Mouse (Mus musculus): ENCODE results near the gene Mob1a. TPM values are rescaled to one million over a fixed set of nuclear protein-coding genes. Genes with fewer than 3 reads are reported as not detected.

The Mob1a gene
- polyA plus RNA-seq, 1 experiment: 30.8 TPM

DNA sequence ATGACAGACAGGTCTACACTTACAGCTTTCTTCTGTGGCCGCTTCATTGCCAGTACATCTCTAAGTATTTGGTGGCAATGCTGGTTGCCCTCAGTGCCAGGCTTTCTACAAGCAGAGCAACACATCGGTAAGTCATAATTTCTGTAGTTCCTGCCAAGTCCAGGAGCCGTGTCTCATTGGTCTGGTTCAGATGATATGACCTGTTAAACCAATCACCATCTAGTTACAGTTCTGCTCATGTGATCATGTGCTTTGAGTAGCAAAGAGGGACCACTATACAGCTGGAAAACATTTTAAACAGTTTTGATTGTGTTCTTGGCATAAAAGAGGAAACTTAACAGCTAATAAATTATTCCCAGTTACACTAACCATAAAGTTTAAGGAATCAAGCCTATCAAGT lies 22.1 kb downstream of the Mob1a start:
- Histone ChIP-seq H3K79me2 (ENCODE audit: control insufficient read depth, insufficient read depth) (peaks cover 22% of the 10 kb centered on the region), H3K27me3 (ENCODE audit: control insufficient read depth, insufficient read depth, insufficient read length) (no peaks in the 10 kb centered on the region)
- TF ChIP-seq MAX (IDR thresholded peaks at IDR 0.05): no peak
- TF ChIP-seq FOSL1 (IDR thresholded peaks at IDR 0.05; ENCODE audit: insufficient read depth, low read length, poor library complexity, severe bottlenecking): no peak
- TF ChIP-seq MYOG (IDR thresholded peaks at IDR 0.05; ENCODE audit: control insufficient read depth, extremely low read depth, insufficient read length): no peak
- no peak for TF ChIP-seq CEBPB (IDR thresholded peaks at IDR 0.05; ENCODE audit: low read depth)
- no peak for TF ChIP-seq CTCF (IDR thresholded peaks at IDR 0.05; ENCODE audit: control insufficient read depth, insufficient read depth, insufficient read length)
- no peak for TF ChIP-seq MYOD1 (IDR thresholded peaks at IDR 0.05; ENCODE audit: control insufficient read depth, insufficient read length, low read depth)
- no peak for TF ChIP-seq USF1 (IDR thresholded peaks at IDR 0.05; ENCODE audit: low read depth)

DNA sequence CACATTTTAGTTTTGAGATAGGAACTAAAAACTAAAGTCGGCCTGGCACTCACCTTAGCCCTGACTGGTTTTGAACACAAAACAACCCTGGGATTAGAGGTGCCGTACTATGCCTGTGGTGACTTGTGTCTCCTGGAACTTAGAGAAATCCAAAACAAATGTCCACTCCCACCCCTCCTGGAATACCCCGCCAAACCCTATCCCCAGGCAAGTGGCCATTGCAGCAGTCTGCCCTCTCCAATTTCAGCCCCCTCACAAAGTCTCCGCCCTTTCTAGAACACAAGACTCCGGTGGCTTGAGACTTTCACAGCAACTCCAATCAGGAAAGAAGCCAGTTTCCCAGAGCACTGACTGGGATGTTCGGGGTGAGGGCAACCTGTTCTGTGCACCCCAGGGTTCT lies 23.1 kb downstream of the Mob1a start, which contains the start of gene Bola3:
Bola3 (plus strand) TSS at position 275 of the 400 bp plus-strand sequence.
- Histone ChIP-seq H3K36me3 (ENCODE audit: control insufficient read depth, insufficient read depth) (peaks cover 15% of the 10 kb centered on the region), H3K27me3 (ENCODE audit: control insufficient read depth, insufficient read depth, insufficient read length) (no peaks in the 10 kb centered on the region), H3K79me2 (ENCODE audit: control insufficient read depth, insufficient read depth) (peaks cover 20% of the 10 kb centered on the region), H3K79me3 (ENCODE audit: low read depth) (peaks cover 2% of the 10 kb centered on the region), H3ac (ENCODE audit: control insufficient read depth, insufficient read length, low read depth) (peak within 1 kb of the TSS; percentile 93), H3K4me3 (ENCODE audit: insufficient read depth, poor library complexity, severe bottlenecking) (peak within 1 kb of the TSS; percentile 72)
- TF ChIP-seq FOSL1 (IDR thresholded peaks at IDR 0.05; ENCODE audit: insufficient read depth, low read length, poor library complexity, severe bottlenecking) (no peak), USF1 (IDR thresholded peaks at IDR 0.05; ENCODE audit: low read depth) (no peak), MYOD1 (IDR thresholded peaks at IDR 0.05; ENCODE audit: control insufficient read depth, insufficient read length, low read depth) (no peak), MYOG (IDR thresholded peaks at IDR 0.05; ENCODE audit: control insufficient read depth, extremely low read depth, insufficient read length) (no peak), MAX (IDR thresholded peaks at IDR 0.05) (no peak), CTCF (IDR thresholded peaks at IDR 0.05; ENCODE audit: control insufficient read depth, insufficient read depth, insufficient read length) (no peak), CEBPB (IDR thresholded peaks at IDR 0.05; ENCODE audit: low read depth) (no peak)

More for the DNA sequence above, 22.1 kb downstream of the Mob1a start:
- Histone ChIP-seq H3K4me3 (ENCODE audit: insufficient read depth, poor library complexity, severe bottlenecking) (no peak overlapping the region), H3K36me3 (ENCODE audit: control insufficient read depth, insufficient read depth) (peaks cover 12% of the 10 kb centered on the region), H3K79me3 (ENCODE audit: low read depth) (peaks cover 2% of the 10 kb centered on the region), H3ac (ENCODE audit: control insufficient read depth, insufficient read length, low read depth) (no peak overlapping the region)

DNA sequence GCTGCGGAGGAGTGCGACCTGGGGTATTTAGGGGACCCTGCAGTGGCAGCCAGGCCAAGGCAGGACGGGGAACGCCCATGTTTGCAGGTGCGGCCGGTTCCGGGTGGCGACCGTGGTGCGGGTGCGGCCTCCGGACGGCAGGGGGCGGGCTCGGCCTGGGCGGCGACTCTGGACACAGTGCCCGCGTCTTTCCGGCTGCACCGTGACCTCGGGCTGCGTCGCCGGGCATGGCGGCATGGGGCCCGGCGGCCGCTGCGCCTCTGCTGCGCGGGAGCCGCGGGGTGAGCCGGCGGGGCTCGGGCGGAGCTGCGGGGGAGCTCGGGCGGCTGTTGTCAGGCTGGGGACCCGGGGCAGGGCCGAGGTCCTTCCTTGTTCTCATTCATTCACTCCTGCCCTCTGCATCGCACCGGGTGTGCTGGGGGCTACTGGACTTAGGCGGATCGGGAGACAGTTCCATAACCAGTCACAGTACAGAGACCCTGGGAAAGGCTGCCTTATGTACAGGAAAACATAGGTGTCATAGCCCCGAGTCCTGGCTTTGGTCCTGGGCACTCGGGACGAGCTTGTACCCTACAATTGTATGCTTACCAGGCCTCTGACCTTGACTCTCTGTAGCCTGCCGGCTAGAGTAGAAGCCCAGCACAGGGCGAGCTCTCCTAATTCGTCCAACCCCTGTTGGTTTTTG lies 23.6 kb downstream of the Mob1a start:
- TF ChIP-seq FOSL1 (IDR thresholded peaks at IDR 0.05; ENCODE audit: insufficient read depth, low read length, poor library complexity, severe bottlenecking) (no peak), MYOD1 (IDR thresholded peaks at IDR 0.05; ENCODE audit: control insufficient read depth, insufficient read length, low read depth) (no peak), CTCF (IDR thresholded peaks at IDR 0.05; ENCODE audit: control insufficient read depth, insufficient read depth, insufficient read length) (peak; percentile 100), MAX (IDR thresholded peaks at IDR 0.05) (peak; percentile 77), MYOG (IDR thresholded peaks at IDR 0.05; ENCODE audit: control insufficient read depth, extremely low read depth, insufficient read length) (no peak), CEBPB (IDR thresholded peaks at IDR 0.05; ENCODE audit: low read depth) (no peak), USF1 (IDR thresholded peaks at IDR 0.05; ENCODE audit: low read depth) (no peak)
- peak overlapping the region; percentile 72 for H3K4me3 ChIP-seq (ENCODE audit: insufficient read depth, poor library complexity, severe bottlenecking)
- peaks cover 17% of the 10 kb centered on the region for H3K36me3 ChIP-seq (ENCODE audit: control insufficient read depth, insufficient read depth)
- peaks cover 20% of the 10 kb centered on the region for H3K79me2 ChIP-seq (ENCODE audit: control insufficient read depth, insufficient read depth)
- H3K79me3 ChIP-seq (ENCODE audit: low read depth): peaks cover 2% of the 10 kb centered on the region
- peak overlapping the region; percentile 93 for H3ac ChIP-seq (ENCODE audit: control insufficient read depth, insufficient read length, low read depth)
- no peaks in the 10 kb centered on the region for H3K27me3 ChIP-seq (ENCODE audit: control insufficient read depth, insufficient read depth, insufficient read length)

DNA sequence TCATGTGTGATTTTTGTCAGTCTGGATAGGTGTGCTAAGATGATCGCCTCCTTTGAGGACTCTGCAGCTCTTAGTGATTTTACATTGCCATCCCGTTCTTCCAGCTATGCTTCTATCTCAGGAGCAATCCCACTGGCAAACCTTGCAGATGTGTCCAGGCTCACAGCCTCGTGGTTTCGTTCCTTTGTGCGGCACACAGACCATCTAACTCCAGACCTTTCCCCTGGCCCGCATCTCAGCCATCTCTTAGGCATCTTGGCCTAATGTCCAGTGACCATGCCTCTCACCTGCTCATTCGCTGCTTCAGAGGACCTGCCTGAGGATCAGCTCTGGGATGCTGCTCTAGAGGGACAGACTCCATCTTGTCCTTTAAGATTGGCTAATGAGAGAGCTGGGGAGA lies 24.4 kb downstream of the Mob1a start:
- peak overlapping the region; percentile 72 for H3K4me3 ChIP-seq (ENCODE audit: insufficient read depth, poor library complexity, severe bottlenecking)
- TF ChIP-seq USF1 (IDR thresholded peaks at IDR 0.05; ENCODE audit: low read depth) (no peak), FOSL1 (IDR thresholded peaks at IDR 0.05; ENCODE audit: insufficient read depth, low read length, poor library complexity, severe bottlenecking) (no peak), CTCF (IDR thresholded peaks at IDR 0.05; ENCODE audit: control insufficient read depth, insufficient read depth, insufficient read length) (no peak), MYOG (IDR thresholded peaks at IDR 0.05; ENCODE audit: control insufficient read depth, extremely low read depth, insufficient read length) (no peak), MYOD1 (IDR thresholded peaks at IDR 0.05; ENCODE audit: control insufficient read depth, insufficient read length, low read depth) (no peak), CEBPB (IDR thresholded peaks at IDR 0.05; ENCODE audit: low read depth) (no peak), MAX (IDR thresholded peaks at IDR 0.05) (no peak)
- peaks cover 20% of the 10 kb centered on the region for H3K36me3 ChIP-seq (ENCODE audit: control insufficient read depth, insufficient read depth)
- H3ac ChIP-seq (ENCODE audit: control insufficient read depth, insufficient read length, low read depth): peak overlapping the region; percentile 93
- H3K79me2 ChIP-seq (ENCODE audit: control insufficient read depth, insufficient read depth): peaks cover 20% of the 10 kb centered on the region
- peaks cover 2% of the 10 kb centered on the region for H3K79me3 ChIP-seq (ENCODE audit: low read depth)
- H3K27me3 ChIP-seq (ENCODE audit: control insufficient read depth, insufficient read depth, insufficient read length): no peaks in the 10 kb centered on the region

DNA sequence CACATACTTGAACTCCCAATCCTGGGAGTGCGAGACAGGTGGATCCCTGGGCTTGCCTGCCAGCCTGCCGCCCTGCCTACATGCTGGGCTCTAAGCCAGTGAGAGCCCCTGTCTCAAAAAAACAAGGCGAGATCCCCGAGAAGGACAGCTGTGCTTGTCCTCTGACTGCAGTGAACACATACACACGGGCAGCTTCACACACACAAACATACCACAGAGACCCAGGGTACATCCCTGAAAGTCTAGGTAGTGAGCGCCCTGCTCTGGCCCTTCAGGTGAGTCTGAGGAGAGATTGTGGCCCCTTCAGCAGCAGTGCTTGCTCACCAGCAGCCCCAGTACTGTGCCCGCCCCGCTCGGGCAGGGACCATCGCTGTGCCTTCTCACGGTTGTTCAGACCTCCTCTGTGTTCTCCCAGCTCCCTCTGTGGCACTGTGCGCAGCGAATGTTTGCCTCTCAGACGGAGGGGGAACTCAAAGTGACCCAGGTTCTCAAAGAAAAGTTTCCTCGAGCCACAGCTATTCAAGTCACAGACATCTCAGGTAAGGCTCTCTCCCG lies 25.1 kb downstream of the Mob1a start:
- Histone ChIP-seq H3K79me3 (ENCODE audit: low read depth) (peaks cover 2% of the 10 kb centered on the region), H3ac (ENCODE audit: control insufficient read depth, insufficient read length, low read depth) (no peak overlapping the region), H3K27me3 (ENCODE audit: control insufficient read depth, insufficient read depth, insufficient read length) (no peaks in the 10 kb centered on the region), H3K36me3 (ENCODE audit: control insufficient read depth, insufficient read depth) (peaks cover 27% of the 10 kb centered on the region), H3K4me3 (ENCODE audit: insufficient read depth, poor library complexity, severe bottlenecking) (no peak overlapping the region), H3K79me2 (ENCODE audit: control insufficient read depth, insufficient read depth) (peaks cover 20% of the 10 kb centered on the region)
- no peak for TF ChIP-seq FOSL1 (IDR thresholded peaks at IDR 0.05; ENCODE audit: insufficient read depth, low read length, poor library complexity, severe bottlenecking)

Measured in C2C12 (cell line).